Mouse (Mus musculus) CH12F3 (cell line): ENCODE results near the gene Gm20816.
"Not testable (repeated sequence)": the region's sequence is repeated elsewhere in the genome, so short reads cannot be mapped to it uniquely, and the experiment has no call there.

Experiments
- in situ Hi-C: fragments of 300-500 bp; cut with MboI; formaldehyde crosslinking; loops from 2 replicates; pipeline ENCODE4 v1.14.3; 2020; ENCODE audit warnings: low sequenced_read_pairs

The Gm20816 gene

DNA sequence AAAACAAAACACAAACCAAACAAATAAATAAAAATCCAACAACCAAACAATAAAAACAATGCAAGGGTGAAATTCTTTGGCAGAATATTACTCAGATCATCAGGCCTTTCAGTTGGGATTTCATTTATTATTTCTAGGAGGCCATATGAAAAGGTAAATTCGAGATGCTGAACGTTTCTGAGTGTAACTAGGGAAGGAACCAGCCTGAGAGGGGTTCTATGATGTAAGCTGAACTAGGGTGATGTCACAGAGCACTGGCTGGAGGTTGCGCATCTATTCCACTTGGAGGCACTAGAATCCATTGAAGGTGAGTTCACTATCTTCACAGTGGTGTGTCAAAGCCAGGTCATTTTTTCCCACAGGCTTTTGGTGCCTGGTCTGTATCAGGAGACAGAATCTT lies at the start of gene Gm20816:
Gm20816 (plus strand) TSS at position 301 of the 400 bp plus-strand sequence.
- in situ Hi-C loops: not testable (repeated sequence)
